Mouse (Mus musculus): ENCODE results near the gene Alpk3. TPM values are rescaled to one million over a fixed set of nuclear protein-coding genes. Genes with fewer than 3 reads are reported as not detected.

Gene Alpk3
- polyA plus RNA-seq, 1 experiment from 2014 or later = not detected

DNA sequence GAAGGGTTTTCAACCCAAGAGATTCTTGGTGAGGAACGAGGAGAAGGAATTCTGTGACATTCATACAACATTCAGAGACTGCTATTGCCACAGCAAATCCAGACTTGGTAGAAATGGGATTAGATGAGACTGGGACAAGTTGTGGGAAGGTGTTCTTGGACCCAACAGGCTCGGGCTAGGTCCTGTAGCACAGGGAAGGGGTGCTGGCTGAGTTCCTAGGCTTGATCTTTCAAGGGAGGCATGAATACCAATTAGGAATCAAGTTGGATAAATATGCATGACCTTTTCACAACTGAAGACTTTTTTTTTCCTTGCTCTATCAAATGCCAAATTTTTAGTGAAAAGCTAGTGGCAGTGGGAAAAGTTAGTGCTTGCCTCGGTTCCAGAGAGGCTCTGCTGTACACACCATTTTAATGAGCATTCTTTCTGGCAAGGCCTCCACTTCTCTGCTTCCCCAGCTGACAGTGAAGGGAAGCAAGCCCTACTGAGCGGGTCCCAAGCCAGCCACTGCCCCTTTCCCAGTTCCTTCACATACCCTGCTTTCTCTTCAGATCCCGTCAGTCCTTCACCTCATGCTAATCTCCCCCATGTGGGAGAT, 14.3 kb upstream of the Alpk3 start:
- H3K4me2 ChIP-seq (ENCODE audit: low read depth, low read length, severe bottlenecking) = no peak overlapping the region
- no peaks in the 10 kb centered on the region for H3K27me3 ChIP-seq (ENCODE audit: control insufficient read depth, insufficient read depth, low read length)
- H3K36me3 ChIP-seq (ENCODE audit: control insufficient read depth, insufficient read depth, low read length) = peaks cover 16% of the 10 kb centered on the region; the same call in 1 of the 2 replicates
- no peak overlapping the region for H3K4me3 ChIP-seq (ENCODE audit: low read depth, low read length)
- no peak overlapping the region for H3K9ac ChIP-seq (ENCODE audit: low read length)
- ATAC-seq (replicated peaks; ENCODE audit: low FRiP score) (no peak), DNase-seq (ENCODE audit: low spot score) (no peak)
- WGBS = 82% methylated on average over 5 of the region's 5 CpGs
- H3K9me3 ChIP-seq (ENCODE audit: control insufficient read depth, low read length) = no peaks in the 10 kb centered on the region
- H3K27ac ChIP-seq (ENCODE audit: low read depth, low read length) = no peak overlapping the region
- H3K4me1 ChIP-seq (replicated peaks; ENCODE audit: control insufficient read depth, insufficient read depth, low read length) = no peaks in the 10 kb centered on the region

DNA sequence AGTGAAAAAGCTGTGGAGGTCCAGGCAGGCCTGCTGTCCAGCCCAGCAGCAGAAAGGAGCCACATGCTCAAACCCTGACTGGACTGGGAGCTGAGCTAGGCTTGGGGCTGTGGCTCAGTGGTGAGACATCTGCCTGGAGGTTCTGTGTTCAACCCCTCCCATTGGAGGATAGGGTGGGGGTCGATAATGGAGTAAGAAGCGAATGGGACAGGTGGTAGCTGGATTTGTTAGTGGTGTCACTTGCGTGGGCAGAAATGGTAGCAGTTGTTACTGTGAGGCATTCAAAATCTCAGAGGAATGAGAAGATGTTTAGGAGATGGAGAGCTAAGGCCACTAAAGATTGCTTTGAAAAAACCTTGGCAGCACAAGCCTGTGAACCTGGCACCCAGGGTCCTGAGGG, 9.6 kb upstream of the Alpk3 start:
- no peaks in the 10 kb centered on the region for H3K9me3 ChIP-seq (ENCODE audit: control insufficient read depth, low read length)
- no peaks in the 10 kb centered on the region for H3K36me3 ChIP-seq (ENCODE audit: control insufficient read depth, insufficient read depth, low read length)
- no peak overlapping the region for H3K27ac ChIP-seq (ENCODE audit: low read depth, low read length)
- no peak overlapping the region for H3K9ac ChIP-seq (ENCODE audit: low read length)
- no peak overlapping the region for H3K4me2 ChIP-seq (ENCODE audit: low read depth, low read length, severe bottlenecking)
- 86% methylated on average over 3 of the region's 3 CpGs for WGBS
- ATAC-seq (replicated peaks; ENCODE audit: low FRiP score) (no peak), DNase-seq (ENCODE audit: low spot score) (no peak)
- H3K27me3 ChIP-seq (ENCODE audit: control insufficient read depth, insufficient read depth, low read length) = no peaks in the 10 kb centered on the region
- no peaks in the 10 kb centered on the region for H3K4me1 ChIP-seq (replicated peaks; ENCODE audit: control insufficient read depth, insufficient read depth, low read length)
- H3K4me3 ChIP-seq (ENCODE audit: low read depth, low read length) = no peak overlapping the region

DNA sequence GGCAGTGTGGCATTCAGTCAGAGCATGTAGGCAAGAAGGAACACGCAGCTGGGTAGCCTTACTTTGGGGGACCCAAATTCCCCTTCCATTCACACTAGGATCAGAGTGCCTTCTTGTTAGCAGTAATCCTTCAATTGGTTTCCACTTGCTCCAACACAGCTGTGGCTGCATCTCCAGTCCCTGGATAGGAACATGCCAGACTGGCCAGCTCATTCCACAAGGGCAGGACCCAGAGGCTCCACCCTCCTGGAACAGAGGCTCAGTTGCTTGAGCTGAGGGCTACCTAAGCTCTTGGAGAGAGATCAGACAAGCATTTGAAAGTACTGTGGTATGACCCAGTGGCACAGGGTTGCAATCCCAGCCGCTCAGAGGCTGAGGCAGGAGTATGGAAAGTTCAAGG, 8.9 kb upstream of the Alpk3 start:
- H3K9ac ChIP-seq (ENCODE audit: low read length) = no peak overlapping the region
- ATAC-seq (replicated peaks; ENCODE audit: low FRiP score) (no peak), DNase-seq (ENCODE audit: low spot score) (no peak)
- H3K36me3 ChIP-seq (ENCODE audit: control insufficient read depth, insufficient read depth, low read length) = no peaks in the 10 kb centered on the region
- H3K9me3 ChIP-seq (ENCODE audit: control insufficient read depth, low read length) = no peaks in the 10 kb centered on the region
- WGBS = 77% methylated on average over 2 of the region's 2 CpGs
- no peak overlapping the region for H3K4me2 ChIP-seq (ENCODE audit: low read depth, low read length, severe bottlenecking)
- no peaks in the 10 kb centered on the region for H3K4me1 ChIP-seq (replicated peaks; ENCODE audit: control insufficient read depth, insufficient read depth, low read length)
- no peak overlapping the region for H3K4me3 ChIP-seq (ENCODE audit: low read depth, low read length)
- no peak overlapping the region for H3K27ac ChIP-seq (ENCODE audit: low read depth, low read length)
- no peaks in the 10 kb centered on the region for H3K27me3 ChIP-seq (ENCODE audit: control insufficient read depth, insufficient read depth, low read length)

DNA sequence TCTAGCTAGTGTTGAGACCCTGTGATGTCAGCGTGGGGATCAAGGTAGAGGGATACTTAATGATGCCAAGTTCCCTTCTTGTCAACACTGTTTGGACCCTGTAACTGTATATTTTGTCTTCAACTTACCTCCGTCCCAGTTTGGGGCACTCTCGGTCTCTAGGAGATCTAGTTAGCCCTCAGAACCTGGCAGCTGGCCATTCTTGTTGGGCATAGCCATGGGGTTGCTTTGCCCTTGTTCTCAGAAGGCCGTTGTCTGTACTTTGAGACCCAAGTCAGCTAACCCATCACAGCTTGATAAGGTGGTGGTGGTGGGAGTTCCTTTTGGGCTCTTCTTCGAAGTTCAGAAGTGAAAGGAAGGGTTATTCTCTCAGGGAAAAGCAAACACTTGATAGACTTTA, 7.4 kb upstream of the Alpk3 start:
- H3K4me3 ChIP-seq (ENCODE audit: low read depth, low read length) = no peak overlapping the region
- ATAC-seq (replicated peaks; ENCODE audit: low FRiP score) (no peak), DNase-seq (ENCODE audit: low spot score) (no peak)
- 89% methylated on average over 5 of the region's 5 CpGs for WGBS
- H3K9me3 ChIP-seq (ENCODE audit: control insufficient read depth, low read length) = no peaks in the 10 kb centered on the region
- H3K4me1 ChIP-seq (replicated peaks; ENCODE audit: control insufficient read depth, insufficient read depth, low read length) = no peaks in the 10 kb centered on the region
- H3K27ac ChIP-seq (ENCODE audit: low read depth, low read length) = no peak overlapping the region
- no peaks in the 10 kb centered on the region for H3K36me3 ChIP-seq (ENCODE audit: control insufficient read depth, insufficient read depth, low read length)
- H3K9ac ChIP-seq (ENCODE audit: low read length) = no peak overlapping the region
- no peaks in the 10 kb centered on the region for H3K27me3 ChIP-seq (ENCODE audit: control insufficient read depth, insufficient read depth, low read length)
- no peak overlapping the region for H3K4me2 ChIP-seq (ENCODE audit: low read depth, low read length, severe bottlenecking)

DNA sequence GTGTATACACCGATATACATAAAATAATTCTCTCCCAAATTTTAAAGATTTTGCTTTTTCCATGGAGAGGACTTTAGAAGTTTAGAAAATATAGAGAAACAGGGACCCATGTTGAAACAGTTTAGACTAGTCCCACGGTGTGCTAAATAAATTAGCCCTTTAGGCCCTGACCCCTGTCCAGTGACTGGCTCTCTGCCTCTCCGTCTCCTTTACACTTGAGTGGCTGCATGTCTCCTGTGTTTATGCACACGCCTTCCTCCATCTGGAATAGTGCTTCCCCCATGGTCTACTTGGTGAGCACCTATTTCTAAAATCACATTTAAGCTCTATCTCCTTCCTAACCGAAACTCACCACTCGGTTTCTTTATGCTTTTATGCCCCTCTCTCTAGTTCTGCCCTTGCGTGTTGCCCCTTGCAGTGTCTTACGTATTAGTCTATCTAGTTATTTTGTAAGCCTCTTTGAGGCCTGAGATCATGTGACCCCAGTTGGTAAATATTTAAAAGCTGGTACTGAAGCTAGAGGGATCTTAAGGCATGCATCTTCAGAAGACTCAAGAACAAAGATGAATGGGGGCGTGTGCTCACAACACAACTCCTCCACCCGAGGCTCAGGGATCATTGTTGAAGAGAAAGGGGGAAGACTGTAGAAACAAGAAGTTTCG, 1.6 kb upstream of the Alpk3 start:
- 84% methylated on average over 11 of the region's 11 CpGs for WGBS
- Histone ChIP-seq H3K9me3 (ENCODE audit: control insufficient read depth, low read length) (no peaks in the 10 kb centered on the region), H3K4me3 (ENCODE audit: low read depth, low read length) (no peak overlapping the region), H3K4me2 (ENCODE audit: low read depth, low read length, severe bottlenecking) (no peak overlapping the region), H3K27me3 (ENCODE audit: control insufficient read depth, insufficient read depth, low read length) (no peaks in the 10 kb centered on the region), H3K9ac (ENCODE audit: low read length) (no peak overlapping the region), H3K27ac (ENCODE audit: low read depth, low read length) (no peak overlapping the region), H3K4me1 (replicated peaks; ENCODE audit: control insufficient read depth, insufficient read depth, low read length) (no peaks in the 10 kb centered on the region), H3K36me3 (ENCODE audit: control insufficient read depth, insufficient read depth, low read length) (no peaks in the 10 kb centered on the region)
- DNase-seq (ENCODE audit: low spot score) (no peak), ATAC-seq (replicated peaks; ENCODE audit: low FRiP score) (no peak)

DNA sequence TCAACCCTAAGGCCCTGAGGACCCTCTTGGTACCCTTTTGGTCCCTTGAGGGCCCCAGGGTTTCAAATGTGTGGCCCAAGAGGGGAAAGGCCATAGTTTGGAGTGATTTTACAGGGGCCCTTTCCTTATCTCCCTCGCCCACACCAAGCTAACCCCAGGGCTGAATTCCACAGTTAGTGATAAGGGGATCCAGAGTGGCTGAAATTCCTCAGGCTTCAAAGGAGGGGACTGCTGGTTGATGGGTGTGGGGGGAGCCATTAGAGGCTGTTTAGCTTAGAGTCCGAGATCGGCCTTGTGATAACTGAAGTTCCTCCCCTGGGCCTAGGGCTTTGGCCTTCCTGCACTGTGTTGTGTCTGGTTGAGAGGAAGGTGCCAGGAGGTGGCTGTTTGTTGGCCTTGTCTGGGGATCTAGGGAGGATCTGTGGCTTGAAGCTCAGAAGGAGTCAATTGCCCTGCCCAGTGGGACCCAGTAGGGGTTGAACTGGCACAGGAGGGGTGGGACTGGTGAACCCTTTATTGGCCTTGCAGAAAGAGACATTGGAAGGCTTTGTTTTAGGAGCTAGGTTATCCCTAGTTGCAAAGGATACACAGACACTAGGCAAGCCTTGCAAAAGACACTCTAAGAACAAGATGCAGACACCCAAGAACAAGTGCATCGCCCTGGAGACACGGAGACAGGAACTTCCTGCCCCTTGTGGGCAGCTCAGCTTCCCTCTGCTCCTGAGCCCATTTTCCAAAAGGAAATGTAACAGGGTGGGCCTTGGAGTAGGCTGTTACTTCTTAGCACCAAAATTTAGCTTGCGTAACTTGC, 706 bp downstream of the Alpk3 start:
- no peak for ATAC-seq (replicated peaks; ENCODE audit: low FRiP score)
- Histone ChIP-seq H3K27ac (ENCODE audit: low read depth, low read length) (no peak overlapping the region), H3K9ac (ENCODE audit: low read length) (no peak overlapping the region), H3K4me2 (ENCODE audit: low read depth, low read length, severe bottlenecking) (no peak overlapping the region), H3K27me3 (ENCODE audit: control insufficient read depth, insufficient read depth, low read length) (no peaks in the 10 kb centered on the region), H3K4me3 (ENCODE audit: low read depth, low read length) (no peak overlapping the region), H3K4me1 (replicated peaks; ENCODE audit: control insufficient read depth, insufficient read depth, low read length) (no peaks in the 10 kb centered on the region), H3K36me3 (ENCODE audit: control insufficient read depth, insufficient read depth, low read length) (no peaks in the 10 kb centered on the region), H3K9me3 (ENCODE audit: control insufficient read depth, low read length) (no peaks in the 10 kb centered on the region)
- DNase-seq (ENCODE audit: low spot score) = no peak
- WGBS = 74% methylated on average over 6 of the region's 6 CpGs

DNA sequence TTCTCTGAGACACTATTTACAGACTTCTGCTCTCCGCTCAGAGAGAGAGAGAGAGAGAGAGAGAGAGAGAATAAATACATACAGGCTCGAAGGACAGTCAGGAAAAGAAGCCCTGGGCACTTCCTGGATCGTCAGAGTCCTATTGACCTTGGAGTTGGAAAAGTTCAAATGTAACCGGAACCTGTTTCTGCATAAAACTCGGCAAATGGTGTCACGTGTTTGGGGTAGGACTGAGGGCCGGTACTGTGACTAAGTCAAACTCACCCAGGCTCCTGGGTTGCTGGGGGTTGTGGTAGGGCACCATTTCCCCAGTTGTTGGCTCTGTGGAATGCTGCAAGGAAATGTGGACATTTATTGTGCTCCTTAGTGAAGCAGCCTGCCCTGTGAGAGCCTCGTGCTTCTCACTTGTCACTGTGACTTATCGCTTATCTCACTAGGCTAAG, 1.3 kb downstream of the Alpk3 start:
- WGBS = 80% methylated on average over 9 of the region's 9 CpGs
- no peaks in the 10 kb centered on the region for H3K4me1 ChIP-seq (replicated peaks; ENCODE audit: control insufficient read depth, insufficient read depth, low read length)
- H3K9me3 ChIP-seq (ENCODE audit: control insufficient read depth, low read length) = no peaks in the 10 kb centered on the region
- no peak overlapping the region for H3K4me3 ChIP-seq (ENCODE audit: low read depth, low read length)
- no peak overlapping the region for H3K27ac ChIP-seq (ENCODE audit: low read depth, low read length)
- ATAC-seq (replicated peaks; ENCODE audit: low FRiP score) = no peak
- no peak for DNase-seq (ENCODE audit: low spot score)
- H3K9ac ChIP-seq (ENCODE audit: low read length) = no peak overlapping the region
- H3K27me3 ChIP-seq (ENCODE audit: control insufficient read depth, insufficient read depth, low read length) = no peaks in the 10 kb centered on the region
- no peak overlapping the region for H3K4me2 ChIP-seq (ENCODE audit: low read depth, low read length, severe bottlenecking)
- no peaks in the 10 kb centered on the region for H3K36me3 ChIP-seq (ENCODE audit: control insufficient read depth, insufficient read depth, low read length)

DNA sequence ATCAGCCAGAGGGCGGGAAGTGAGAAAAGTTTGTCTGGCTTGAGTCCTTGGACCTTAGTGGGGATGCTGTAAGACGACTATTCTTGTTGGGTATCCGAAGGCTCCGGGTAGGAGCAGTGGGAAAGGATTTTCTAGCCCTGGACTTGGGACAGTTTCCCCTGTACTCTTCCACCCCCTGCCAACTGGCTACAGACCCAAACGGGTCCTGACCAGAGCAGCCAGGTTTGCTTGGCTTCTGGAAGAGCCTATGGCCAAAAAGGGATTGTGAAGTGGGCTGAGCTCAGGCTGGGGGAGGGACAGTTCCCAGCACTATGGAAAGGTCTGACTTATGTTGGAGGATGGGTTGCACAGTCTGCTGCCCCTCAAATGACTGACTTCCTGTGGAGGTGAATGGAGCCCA, 2.0 kb downstream of the Alpk3 start:
- Histone ChIP-seq H3K9ac (ENCODE audit: low read length) (no peak overlapping the region), H3K9me3 (ENCODE audit: control insufficient read depth, low read length) (no peaks in the 10 kb centered on the region), H3K36me3 (ENCODE audit: control insufficient read depth, insufficient read depth, low read length) (no peaks in the 10 kb centered on the region), H3K4me1 (replicated peaks; ENCODE audit: control insufficient read depth, insufficient read depth, low read length) (no peaks in the 10 kb centered on the region), H3K27ac (ENCODE audit: low read depth, low read length) (no peak overlapping the region), H3K27me3 (ENCODE audit: control insufficient read depth, insufficient read depth, low read length) (no peaks in the 10 kb centered on the region), H3K4me3 (ENCODE audit: low read depth, low read length) (no peak overlapping the region), H3K4me2 (ENCODE audit: low read depth, low read length, severe bottlenecking) (no peak overlapping the region)
- DNase-seq (ENCODE audit: low spot score) (no peak), ATAC-seq (replicated peaks; ENCODE audit: low FRiP score) (no peak)
- WGBS = 87% methylated on average over 5 of the region's 5 CpGs

All from forebrain, embryonic 11.5 days (tissue).